Mouse (Mus musculus) liver, adult (tissue): ENCODE measurements around the gene Tnfrsf1a.
A peak's percentile ranks its signal among the peaks of the same experiment; 100 is the strongest.

Source experiments
- GATA4 ChIP-seq: IDR thresholded peaks from 2 replicates; pipeline ENCODE4 v1.6.1; 2014; ENCODE audit warnings: mild to moderate bottlenecking, low read length; ENCODE audit not compliant: insufficient replicate concordance

Tnfrsf1a gene

GRCm38 (mm10) chr6:125318981-125319918 lies 29.9 kb upstream of the Tnfrsf1a start:
- TF ChIP-seq GATA4 = no peak

DNA sequence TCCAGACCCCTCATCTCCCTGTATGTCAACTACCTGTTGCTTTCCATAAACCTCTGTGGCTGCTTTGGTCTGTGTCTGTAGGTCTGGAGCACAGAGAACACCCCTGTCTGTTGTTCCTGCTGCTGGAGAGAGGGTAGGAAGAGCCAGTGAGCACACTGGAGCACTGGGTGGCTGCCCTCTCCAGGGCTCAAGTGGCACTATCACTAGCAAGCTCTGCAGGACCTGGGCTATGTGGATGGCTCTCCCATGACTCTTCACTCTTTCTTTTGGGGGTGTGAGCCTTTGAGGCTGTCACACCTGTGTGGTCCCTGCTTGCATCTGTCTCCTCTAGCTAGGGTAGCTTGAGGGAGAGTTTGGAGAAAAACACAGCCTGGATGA lies 29.3 kb upstream of the Tnfrsf1a start:
- TF ChIP-seq GATA4 = no peak

DNA sequence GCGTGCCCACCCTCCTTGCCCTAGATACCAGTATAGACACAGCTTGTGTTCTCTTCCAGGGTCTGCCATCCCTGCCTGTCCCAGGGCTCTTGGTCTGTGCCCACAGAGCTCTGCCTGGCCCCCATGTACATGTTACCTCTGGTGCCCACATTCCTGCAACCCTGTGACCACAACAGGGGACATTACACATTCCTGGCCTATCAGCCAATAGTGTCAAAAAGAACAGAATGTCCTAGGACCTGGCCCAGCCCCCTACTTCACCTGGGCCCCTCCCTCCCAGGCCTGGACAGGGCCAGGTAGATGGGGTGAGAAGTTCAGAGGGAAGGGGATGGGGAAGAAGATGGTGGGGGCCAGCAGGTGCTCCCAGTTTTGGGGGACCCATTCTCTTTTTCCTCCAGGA lies 28.8 kb upstream of the Tnfrsf1a start, which contains the start of gene Scnn1a:
Scnn1a (plus strand) TSS at position 337 of the 400 bp plus-strand sequence.
- TF ChIP-seq GATA4 = no peak

GRCm38 (mm10) chr6:125321114-125321855 lies 27.9 kb upstream of the Tnfrsf1a start:
- no peak for TF ChIP-seq GATA4

DNA sequence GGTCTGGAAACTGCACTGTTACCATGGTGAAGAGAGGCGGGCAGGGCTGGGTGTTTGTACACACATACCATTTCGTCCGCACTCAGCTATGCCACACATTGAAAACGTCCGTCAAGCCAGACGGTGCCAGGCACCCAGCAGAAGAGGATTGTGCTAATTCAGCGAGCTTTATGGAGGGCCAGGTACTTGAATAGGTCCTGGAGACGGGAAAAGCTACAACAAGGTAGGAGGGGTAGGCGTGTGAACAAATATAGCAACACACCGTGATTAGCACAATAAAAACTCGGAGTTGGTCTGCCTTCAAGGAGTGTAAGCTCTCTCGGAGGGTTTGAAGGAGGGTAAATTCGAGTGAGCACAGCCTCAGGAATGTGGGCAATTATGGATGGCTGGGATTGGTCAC lies 26.4 kb upstream of the Tnfrsf1a start:
- TF ChIP-seq GATA4 = no peak

DNA sequence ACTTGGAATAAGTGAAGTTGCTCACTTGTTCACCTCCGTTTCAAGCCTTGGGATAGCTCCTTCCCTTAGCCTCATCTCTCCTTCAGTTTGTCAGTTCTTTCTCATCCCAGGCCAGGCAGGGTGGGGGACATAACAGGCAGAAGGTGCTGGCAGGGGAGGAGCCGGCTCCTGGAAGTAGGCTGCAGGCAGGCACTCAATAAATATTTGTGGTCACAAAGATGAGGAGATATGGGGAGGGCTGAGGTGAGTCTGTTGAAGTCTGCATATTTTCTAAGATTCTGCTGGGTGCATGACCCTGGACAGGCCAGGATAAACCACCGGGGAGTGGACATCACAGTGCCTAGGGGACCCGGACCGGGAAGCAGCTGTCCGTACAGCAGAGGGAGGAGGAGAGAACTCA lies 25.6 kb upstream of the Tnfrsf1a start:
- TF ChIP-seq GATA4 = no peak

- TF ChIP-seq GATA4 = no peak
Observed at GRCm38 (mm10) chr6:125325337-125325736, 23.8 kb upstream of the Tnfrsf1a start.

- TF ChIP-seq GATA4 = no peak
Observed at GRCm38 (mm10) chr6:125328243-125328642, 20.9 kb upstream of the Tnfrsf1a start.

- no peak; the same call in 1 of the 2 replicates for TF ChIP-seq GATA4
Observed at GRCm38 (mm10) chr6:125330626-125331326, 18.4 kb upstream of the Tnfrsf1a start.

GRCm38 (mm10) chr6:125333112-125333899 lies 15.9 kb upstream of the Tnfrsf1a start:
- TF ChIP-seq GATA4 = peak; percentile 52; the same call in 1 of the 2 replicates

DNA sequence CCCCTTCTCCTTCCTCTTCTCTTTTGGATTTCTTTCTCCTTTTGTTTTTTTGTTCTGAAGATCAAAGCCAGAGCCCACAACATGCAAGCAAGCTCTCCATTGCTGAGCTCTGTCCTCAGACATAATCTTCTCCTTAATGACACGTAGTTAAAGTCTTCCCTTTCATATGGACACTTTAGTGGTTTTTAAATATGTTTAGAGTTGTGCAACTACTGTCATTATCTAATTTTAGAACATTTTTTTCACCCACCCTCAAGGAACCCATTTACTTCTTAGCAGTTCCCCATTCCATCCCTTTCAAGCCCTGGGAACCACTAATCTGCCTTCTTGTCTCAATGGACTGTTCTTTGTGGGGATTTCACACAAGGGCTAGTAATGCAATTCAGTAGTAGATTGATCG lies 14.8 kb upstream of the Tnfrsf1a start:
- TF ChIP-seq GATA4 = no peak

DNA sequence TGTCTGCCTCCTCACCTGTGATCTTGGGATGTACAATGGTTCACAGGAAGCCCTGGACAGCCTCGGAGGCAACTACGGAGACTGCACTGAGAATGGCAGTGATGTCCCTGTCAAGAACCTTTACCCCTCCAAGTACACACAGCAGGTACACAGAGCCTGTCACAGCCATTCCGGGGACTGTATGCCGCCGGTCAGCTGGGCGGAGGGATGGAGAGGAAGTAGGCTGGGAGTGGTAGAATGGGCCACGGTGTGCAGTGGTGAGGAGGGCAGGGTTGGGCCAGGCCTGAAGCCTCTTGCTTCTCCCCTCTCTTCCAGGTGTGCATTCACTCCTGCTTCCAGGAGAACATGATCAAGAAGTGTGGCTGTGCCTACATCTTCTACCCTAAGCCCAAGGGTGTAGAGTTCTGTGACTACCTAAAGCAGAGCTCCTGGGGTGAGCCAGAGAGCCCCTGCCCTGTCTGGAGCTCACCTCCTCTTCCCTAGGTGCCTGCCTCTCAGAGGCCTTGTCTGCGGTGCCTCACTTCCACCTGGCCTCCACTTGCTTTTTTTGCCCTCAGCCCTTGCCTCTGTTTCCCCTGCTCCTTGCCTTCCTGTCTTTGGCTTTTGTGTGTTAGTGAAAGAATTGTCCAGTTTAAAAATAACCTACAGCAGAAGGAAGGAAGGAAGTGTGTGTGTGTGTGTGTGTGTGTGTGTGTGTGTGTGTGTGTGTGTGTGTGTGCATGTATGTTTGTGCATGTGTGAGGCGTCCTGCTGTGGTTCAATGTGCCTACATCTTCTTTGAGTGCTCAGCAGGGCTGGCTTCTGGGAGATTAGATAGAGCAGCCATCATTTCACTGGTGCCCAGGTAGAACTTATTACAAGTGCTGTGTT lies 10.1 kb upstream of the Tnfrsf1a start:
- TF ChIP-seq GATA4 = no peak

- peak; percentile 49; the same call in 1 of the 2 replicates for TF ChIP-seq GATA4
Observed at GRCm38 (mm10) chr6:125340244-125340643, 8.9 kb upstream of the Tnfrsf1a start.

DNA sequence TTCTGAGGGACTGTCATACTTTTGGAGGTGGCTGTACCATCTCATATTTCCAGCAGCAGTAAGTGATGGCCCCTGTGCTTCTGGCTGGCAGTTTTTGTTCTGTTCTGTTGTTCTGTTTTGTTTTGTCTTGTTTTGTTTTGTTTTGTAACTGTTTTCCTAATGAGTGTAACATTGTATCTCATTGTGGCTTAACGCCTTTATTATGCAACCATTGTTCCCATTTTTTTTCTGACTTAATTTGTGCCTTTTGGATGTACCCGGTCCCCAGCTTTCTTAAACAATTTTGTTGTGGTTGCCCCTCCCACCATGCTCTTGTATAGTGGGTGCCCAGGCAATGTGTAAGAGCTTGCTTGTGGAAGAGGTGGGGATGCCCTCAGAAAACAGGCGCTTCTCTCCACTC lies 7.0 kb upstream of the Tnfrsf1a start:
- no peak for TF ChIP-seq GATA4

DNA sequence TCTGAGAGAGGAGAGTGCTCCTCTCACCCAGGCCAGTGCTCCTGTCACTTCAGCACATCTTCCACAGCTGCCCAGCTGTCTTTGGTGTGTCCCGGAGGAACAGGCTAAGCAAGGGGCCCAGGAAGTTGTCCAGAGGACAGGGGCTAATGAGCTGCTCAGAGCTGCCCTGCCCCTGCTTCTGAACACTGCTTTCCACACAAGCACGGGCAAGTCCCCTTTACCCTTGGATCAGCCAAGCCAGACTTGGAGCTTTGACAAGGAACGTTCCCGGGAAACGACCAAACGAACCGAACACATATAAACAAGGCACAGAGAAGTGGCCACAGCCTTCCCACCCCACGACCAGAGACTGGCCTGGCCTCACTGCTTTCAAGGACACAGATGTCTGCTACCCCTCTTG lies 5.1 kb upstream of the Tnfrsf1a start:
- TF ChIP-seq GATA4 = no peak
